Mouse (Mus musculus) embryo, embryonic 10.5 days (tissue): ENCODE measurements around the gene Ssbp2.
A peak's percentile ranks its signal among the peaks of the same experiment; 100 is the strongest.

Experiments used
- DNase-seq: peaks from one replicate; pipeline ENCODE4 v3.0.0-alpha.2; 2015; ENCODE audit warnings: low spot score

The Ssbp2 gene

GRCm38 (mm10) chr13:91461711-91462351, 1.7 kb downstream of the Ssbp2 start:
- DNase-seq = no peak

GRCm38 (mm10) chr13:91462395-91462794, 2.3 kb downstream of the Ssbp2 start:
- DNase-seq = peak; percentile 38

GRCm38 (mm10) chr13:91462893-91463481, 2.9 kb downstream of the Ssbp2 start:
- DNase-seq = peak; percentile 49

DNA sequence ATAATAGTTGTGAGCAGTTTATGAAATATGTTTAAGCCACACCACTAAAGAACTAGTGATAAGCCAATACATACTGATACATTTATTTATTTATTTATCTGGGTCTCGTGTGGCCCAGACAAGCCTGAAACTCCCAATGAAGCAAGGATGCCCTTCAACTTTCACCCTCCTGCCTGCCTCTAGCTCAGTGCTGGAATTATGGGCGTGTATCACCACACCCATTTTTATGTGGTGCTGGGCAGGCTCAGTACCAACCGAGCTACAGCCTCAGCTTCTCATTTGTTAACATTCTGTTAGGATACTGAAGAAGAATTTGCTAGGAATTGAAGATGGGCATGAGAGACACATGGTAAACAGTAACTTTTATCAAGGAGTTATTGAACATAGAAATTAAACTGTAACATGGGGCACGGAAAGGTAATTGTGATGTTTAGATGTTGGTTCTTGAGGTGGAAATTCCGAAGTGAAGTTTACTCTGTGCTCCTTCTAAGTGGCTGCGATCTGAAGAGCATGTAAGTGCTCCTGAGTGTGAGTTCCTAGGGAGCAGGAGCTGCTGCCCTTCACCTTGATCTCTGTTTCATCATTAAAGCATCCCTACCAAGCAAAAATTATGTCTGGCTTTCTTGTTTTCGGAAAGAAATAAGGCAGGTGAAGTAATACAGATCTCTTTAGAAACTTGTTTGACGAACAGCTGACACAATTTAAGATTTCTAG, 5.1 kb downstream of the Ssbp2 start:
- no peak for DNase-seq

GRCm38 (mm10) chr13:91471566-91471965, 11.5 kb downstream of the Ssbp2 start:
- DNase-seq = no peak

- DNase-seq = no peak
Measured at GRCm38 (mm10) chr13:91471980-91472379, 11.9 kb downstream of the Ssbp2 start.

- no peak for DNase-seq
Measured at GRCm38 (mm10) chr13:91473527-91473926, 13.4 kb downstream of the Ssbp2 start.

- DNase-seq = no peak
Measured at GRCm38 (mm10) chr13:91474027-91474426, 13.9 kb downstream of the Ssbp2 start.

DNA sequence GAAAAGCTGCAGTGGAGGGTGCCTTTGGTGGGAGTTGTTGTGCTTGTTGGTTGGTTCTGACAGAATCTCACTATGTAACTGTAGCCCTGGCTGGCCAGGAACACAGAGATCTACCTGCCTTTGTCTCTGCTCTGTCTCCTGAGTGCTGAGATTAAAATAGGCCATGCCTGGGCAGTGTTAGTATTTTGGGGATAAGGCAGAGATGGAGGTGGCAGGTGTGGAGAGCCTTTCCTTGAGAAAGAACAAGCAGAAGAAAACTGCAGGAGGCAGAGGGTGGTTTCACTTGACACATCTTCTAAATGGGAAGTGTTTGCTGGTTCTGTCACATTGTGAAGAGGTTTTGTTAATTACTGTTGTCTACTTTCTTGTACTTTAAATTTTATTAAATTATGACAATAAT, 15.8 kb downstream of the Ssbp2 start:
- DNase-seq = no peak

DNA sequence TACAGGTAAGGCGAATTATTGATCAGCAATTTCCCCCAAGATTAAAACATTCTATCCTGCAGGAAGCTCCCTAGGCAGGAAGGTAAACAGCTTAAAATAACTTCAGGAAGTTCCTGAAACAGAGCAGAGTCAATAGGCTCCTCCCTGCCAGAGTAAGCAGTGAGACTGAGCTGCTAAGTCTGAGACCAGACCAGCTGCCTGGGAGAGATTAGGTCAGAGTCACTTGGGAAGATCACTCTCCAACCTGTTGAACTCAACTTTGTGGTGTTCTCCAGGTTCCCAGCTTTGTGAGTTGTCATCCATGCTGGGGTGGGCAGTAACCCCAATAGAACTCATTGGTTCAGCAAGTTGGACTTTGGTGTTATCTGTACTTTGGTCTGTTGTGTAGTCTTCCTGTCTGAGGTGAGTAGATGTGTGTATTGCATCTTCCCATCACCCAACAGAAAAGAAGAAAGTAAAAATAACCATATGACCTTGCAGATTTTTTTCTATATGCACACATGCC, 16.6 kb downstream of the Ssbp2 start:
- no peak for DNase-seq

- no peak for DNase-seq
Measured at GRCm38 (mm10) chr13:91478011-91478410, 17.9 kb downstream of the Ssbp2 start.

GRCm38 (mm10) chr13:91484303-91484702, 24.2 kb downstream of the Ssbp2 start:
- no peak for DNase-seq

DNA sequence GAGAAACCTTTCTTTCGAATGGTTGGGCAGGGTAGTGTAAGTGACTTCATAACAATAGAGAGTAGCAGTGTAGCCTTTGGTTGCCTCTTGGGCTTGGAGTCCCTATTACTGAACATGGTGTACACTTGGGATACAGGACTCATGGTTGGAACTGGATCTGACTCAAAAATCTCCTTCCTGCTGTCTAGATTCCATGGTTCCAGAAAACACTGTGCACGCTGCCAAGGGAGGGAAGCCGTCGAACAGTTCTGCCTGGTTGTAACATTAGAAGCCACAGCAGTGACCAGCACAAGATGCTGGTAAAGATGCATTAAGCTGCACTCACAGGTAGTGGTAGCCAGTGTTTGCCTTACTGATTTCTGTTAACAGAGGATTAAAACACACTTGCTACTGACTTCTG, 32.0 kb downstream of the Ssbp2 start:
- DNase-seq = no peak

DNA sequence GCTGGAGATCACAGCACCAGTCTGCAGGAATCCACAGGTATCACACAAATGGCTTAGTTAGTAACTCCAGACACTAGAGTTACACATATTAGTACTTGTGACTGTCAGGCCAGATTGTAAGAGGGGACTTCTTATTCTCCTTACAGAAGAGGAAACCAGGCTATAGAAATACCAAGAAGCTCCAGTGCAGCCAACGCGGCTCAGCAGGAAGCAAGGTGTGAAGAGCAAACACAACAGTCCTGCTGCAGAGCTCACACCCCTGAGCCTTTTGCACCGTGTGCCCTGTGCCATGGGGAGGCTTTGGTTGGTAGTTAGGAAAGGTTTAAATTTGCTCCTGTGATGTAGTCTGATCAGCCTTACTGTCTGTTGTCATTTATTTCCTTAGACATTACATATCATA, 37.0 kb downstream of the Ssbp2 start:
- DNase-seq = no peak

DNA sequence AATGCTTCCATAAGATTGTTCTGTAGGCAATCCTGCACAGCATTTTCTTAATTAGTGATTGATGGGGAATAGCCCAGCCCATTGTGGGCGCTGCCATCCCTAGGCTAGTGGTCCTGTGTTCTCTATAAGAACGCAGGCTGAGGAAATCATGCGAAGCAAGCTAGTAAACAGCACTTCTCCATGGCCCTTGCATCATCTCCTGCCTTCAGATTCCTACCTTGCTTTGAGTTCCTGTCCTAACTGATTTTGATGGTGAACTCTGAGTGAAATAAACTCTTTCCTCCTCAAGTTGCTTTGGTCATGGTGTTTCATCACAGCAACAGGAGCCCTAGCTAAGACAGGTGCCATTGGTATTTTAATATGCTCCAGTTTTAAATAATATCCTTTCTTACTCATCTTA, 41.7 kb downstream of the Ssbp2 start:
- DNase-seq = no peak

GRCm38 (mm10) chr13:91502642-91503373, 42.7 kb downstream of the Ssbp2 start:
- DNase-seq = no peak

GRCm38 (mm10) chr13:91508991-91509390, 48.9 kb downstream of the Ssbp2 start:
- no peak for DNase-seq

DNA sequence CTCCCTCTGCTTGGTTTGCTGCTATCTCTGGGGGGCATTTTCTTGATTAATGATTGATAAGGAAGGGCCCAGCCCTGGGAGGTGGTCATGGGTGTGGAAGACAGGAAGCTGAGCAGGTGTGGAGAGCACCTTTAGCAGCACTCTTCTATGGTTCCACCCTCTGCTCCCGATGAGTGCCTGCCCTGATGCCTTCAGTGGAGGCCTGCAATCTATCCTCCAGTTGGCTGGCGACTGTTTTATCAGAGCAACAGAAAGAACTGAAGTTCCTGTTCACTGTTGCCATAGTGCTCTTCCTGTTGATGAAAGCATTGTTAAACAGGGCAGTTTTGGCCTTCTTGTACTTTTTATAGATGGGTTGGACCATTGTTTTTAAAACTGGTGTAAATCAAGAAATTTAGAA, 49.4 kb downstream of the Ssbp2 start:
- no peak for DNase-seq

- no peak for DNase-seq
Measured at GRCm38 (mm10) chr13:91514979-91515378, 54.9 kb downstream of the Ssbp2 start.

GRCm38 (mm10) chr13:91520073-91520750, 60.1 kb downstream of the Ssbp2 start:
- no peak for DNase-seq

DNA sequence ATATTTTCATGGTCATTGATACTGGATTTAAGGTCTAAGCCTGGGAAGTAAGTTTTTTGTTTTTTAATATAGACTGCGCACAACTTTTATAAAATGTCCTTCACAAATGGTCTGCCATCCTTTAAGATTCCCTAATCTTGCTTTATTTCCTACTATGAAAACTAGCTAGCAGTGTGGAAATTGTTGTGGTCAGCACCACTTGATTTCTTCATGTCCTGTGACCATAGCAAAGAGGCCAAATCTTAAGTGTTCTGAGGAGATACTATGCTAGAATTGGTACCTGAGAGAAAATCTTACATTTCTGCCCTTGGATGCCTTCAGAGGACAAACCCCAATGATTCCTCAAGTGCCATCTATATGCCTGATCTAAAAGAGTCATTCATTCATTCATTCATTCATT, 60.9 kb downstream of the Ssbp2 start:
- no peak for DNase-seq

- DNase-seq = no peak
Measured at GRCm38 (mm10) chr13:91526058-91526457, 66.0 kb downstream of the Ssbp2 start.
